Mouse (Mus musculus) cerebellum, adult 11 months (tissue): ENCODE measurements at regions not wholly inside any gene's neighbourhood (a gene's known extent, or its start where the extent isn't known, plus 50 kb on each side); places are given as distances from the start of the nearest gene placed in this dataset.

ENCODE experiments used
- DNase-seq: peaks from one replicate; pipeline ENCODE4 v3.0.0; 2022

DNA sequence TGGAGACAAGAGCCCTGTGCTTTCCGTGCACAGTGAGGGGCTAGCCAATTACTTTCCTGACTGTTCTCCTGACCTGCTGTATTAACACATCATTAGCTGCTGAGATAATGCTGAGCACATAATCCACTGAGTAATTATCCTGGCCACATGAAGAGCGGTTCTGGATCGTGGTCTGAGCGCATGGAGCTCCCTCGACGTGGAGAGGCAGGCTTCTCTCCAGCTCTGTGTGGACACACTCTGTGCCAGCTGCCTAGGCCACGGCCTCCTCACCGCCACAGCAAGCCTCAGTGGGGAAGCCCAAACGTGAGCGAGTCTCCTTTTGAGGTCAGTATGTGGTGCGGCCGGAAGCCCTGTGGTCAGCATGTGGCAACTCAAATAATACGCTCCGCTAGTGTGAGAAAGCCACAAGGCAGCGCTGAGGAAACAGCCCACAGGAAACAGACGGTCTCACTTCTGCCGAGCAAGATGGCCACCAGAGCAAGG, 60.7 kb upstream of the Lrig1 start:
- DNase-seq, result no peak

DNA sequence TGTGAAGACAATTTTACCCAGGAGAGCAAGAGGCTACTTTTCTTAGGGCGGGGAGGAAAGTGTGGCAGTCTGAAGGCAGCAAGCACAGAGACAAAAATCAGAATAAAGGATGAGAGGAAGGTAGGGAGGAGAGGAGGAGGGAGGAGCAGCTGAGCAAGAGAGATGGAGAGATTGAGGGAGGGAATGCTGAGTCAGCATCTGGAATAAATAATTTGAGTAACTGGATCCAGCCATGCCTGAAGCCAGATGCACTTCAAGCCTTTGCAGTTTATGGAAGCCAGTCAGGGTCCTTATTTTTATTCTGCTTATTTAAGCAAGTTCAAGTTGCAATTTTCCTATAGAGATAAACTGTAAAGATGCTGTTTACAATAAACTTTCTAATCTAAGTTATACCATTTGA, 59.7 kb upstream of the Lrig1 start:
- no peak for DNase-seq

DNA sequence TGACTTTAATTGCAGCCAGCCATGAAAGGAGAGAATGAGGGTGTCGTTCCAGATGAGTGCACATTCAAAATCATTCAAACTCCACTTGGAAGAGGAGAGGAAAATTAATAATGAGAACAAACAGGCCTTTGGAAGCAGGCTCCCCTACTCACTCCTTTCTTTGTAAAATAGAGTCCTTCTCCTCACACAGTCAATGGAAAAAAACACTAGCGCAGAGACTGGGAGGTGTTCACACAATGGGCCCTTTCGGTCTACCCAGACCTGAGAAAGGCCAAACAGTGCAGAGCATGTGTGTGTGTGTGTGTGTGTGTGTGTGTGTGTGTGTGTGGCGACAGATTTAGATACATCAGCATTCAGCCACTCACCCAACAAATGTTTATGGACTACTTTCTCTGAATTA, 56.0 kb upstream of the Lrig1 start:
- DNase-seq, result no peak

DNA sequence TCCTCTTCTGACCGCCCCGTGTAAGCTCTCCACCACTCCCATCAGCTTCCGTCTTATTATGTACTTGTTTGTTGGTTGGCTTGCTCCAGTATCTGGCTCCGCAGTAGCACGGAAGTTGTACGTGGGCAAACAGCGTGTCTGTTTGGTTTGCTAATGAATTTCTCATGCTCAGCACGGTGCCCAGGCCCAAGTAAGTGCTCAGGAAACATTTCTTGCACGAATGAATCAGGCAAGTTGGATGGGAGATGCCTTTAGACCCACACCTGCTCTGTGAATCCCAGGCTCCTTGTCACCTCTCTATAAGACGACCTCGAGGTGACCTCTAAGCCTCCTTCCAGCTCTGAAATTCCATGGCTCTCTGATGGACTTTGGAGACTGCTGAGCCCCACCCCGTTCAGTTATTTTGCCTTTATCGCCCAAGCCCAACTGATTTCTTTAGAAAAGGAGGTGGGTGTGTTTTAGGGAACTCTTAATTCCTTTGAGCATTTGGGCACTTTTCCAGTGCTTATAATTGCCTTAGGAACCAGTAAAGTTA, 55.4 kb upstream of the Lrig1 start:
- no peak for DNase-seq

DNA sequence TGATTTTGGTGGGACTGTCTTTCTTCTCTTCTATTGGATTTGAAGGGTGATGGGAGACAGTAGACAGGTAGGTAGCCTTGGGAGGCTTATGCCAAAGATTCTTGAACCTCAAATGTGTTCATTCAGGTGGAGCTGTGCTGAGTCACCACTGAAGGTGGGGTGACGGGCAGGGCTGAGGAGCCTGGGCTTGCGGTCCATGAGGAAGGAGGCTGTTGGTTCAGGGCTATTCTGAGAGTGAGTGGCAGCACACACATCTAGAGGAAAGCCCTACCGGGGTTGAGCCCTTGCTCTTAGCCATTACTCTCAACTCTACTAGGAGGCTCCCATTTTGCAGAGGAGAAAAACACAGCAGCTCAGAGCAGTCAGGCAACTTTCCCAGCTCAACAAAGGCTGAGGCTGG, 54.6 kb upstream of the Lrig1 start:
- no peak for DNase-seq

DNA sequence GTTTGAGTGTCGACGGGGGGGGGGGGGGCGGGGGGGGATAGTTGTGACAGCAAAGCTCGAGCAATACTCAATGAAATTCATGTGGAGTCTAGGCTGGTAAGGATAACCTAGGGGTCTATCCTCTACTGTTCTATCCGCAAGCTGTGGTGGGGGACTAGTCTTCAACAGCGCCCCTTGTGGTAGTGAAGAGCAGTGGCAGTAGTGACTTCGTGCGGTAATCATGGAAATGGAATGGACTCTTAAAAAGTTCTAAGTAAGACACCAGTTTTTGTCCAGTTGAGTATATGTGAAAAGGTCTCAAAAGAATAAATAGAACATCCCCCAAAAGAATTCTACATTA, 51.1 kb upstream of the Lrig1 start:
- DNase-seq, result no peak

DNA sequence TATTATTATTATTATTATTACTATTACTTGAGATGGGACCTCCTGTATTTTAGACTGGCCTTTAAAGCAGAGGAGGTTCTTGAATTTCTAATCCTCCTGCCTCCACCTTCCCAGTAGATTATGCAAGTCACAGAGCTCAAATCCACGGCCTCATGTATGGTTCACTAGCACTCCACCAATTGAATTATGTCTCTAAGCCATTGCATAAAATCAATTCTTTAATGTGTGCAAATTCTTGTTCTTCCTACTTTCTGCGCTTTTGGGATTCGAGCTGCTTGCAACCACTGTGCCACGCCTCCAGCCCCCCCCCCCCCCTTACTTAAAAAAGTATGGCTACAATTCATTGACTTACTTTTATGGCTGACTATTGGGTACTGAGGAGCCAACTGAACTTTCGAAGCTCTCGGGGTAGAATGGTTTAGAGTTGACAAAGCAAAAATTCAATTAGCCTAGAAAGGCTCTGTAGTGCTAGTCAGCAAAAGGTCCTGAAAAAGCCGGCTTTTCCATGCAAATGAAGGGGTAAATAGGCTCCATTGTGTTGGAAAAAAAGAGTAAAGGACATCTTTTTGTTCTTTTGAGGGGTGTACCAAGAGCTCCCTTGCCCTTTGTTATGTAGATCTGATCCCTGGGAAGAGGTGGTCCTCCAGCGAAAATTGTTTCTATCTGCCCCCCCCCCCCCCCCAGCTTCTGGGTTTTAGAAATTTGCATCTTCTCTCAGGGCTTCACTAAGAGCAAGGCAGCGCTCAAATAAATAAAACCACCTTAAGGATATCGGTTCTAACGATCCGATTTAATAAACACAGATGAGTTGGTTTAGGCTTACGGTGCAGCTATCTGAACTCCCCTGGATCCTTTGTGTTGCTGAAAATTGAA, 50.5 kb upstream of the Lrig1 start:
- DNase-seq, result no peak
